Mouse (Mus musculus) MEL-GATA-1-ER (cell line): Measurements from ENCODE around the gene Arhgef6.

Source experiments
- DNase-seq: peaks from one replicate; pipeline ENCODE4 v3.0.0-alpha.2; 2012; ENCODE audit warnings: low read depth; ENCODE audit errors: extremely low read depth

Gene Arhgef6

DNA sequence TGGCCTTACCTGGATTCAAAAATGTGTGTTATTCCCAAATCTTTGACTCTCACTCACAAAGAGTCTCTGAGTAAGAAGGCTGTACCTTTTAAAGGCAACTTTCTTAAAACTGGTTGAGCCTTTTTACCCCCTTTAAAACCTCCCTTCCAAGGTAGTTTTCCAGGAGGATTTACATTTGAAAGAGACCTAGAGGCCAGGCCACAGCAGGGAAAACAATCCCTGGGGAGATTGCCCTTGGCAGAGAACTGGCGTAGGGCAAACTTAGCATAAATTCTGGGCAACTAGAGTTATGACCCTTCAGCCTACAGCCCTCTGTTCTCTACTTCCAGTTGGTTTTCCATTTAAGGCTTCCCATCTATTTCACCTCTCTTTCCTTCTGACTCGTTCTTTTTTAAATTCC, 140.5 kb downstream of the Arhgef6 start:
- DNase-seq, result no peak

DNA sequence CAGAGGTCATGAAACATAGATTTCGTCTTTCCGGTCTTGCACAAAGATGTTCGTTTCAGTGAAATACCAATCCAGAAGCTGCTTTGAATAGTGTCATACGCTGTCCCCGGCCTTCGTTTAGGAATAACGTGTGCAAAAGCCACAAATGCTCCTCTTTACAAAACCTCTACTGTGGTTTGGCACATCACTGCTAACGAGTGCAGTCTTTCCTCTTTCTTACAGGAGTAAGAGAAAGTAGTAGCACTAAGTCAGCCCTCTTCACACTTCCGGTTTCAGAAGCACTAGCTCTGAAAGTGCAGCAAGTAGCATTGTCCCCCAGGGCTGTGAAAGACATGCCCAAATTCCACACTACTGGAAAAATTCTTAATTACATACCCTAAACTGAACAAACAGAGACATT, 142.2 kb downstream of the Arhgef6 start:
- no peak for DNase-seq

DNA sequence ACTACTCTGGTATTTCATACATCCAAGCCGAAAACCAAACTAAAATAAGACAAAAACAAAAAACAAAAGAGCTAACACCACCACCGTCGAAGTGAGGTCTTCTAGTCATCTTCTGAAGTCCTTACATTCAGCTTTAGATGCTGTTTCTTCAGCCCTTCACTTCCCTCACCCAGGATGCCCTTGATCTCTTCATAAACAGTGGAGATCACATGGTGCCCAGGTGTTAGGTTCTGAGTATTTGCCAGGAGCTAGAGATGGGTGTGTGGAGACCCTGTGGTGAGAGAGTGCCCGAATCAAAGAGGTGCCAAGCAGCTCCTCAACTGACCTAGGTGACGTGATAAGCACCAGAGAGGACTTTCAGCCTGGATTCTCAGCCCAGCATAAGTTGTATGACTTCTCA, 149.2 kb downstream of the Arhgef6 start:
- DNase-seq, result no peak

DNA sequence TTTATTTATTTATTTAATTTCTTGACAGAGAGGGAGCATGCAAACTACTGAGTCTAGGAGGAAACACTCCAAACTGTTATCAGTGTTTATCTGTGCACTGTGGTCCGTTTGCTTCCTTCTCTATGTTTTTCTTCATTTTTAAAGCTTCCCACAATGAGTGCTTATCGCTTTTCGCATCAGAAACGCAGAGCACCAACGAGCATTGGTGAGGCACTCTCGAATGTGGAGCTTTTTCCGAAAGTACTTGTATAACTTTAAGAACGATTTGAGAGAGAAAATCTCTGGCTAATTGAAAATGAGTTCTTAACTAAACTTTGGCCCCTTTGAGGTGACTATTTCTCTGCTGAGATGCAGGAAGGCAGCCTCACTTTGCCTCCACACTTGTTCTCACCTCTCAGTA, 151.2 kb downstream of the Arhgef6 start:
- no peak for DNase-seq

DNA sequence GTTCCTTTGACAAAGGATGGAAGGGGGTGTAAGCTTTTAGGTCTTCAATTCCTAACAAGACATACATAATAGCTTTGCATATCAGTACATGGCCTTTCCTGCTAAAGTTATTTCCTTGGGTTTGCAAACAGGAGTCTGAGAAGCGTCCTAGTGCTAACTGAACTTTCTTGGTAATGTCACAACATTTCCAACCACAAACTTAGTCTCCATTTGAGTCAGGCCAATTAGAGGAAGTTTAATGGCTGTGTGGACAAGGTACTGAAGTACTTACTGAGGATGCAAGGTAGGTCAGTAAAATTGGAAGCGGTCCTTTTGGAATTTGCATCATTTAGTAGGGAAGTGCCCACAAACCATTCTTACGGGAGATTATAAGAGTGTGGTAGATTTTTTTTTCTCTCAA, 155.2 kb downstream of the Arhgef6 start:
- DNase-seq, result no peak

DNA sequence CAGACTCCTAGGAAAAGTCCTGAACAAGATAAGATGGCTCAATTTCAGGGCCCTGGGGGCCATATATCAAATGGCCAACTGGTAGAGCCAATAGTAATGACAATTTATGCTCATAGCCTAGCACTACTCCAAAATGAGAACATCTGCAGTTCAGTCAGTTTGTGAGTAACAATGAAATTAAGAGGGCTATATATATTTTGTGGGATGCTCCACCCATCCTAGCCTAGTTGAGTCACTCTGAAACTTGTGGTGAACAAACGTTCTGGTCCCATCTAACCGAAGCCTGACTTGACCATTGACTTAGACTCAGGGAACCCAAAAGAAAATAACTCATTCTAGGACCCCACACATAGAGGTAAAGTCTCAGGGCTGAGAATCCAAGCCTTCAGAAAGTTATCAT, 156.1 kb downstream of the Arhgef6 start:
- no peak for DNase-seq
